Mouse (Mus musculus) CH12.LX (cell line): Measurements from ENCODE around the gene Hoxd3. TPM values are rescaled to one million over a fixed set of nuclear protein-coding genes. Genes with fewer than 3 reads are reported as not detected.
A peak's percentile ranks its signal among the peaks of the same experiment; 100 is the strongest.

ENCODE experiments used
- DNase-seq: peaks from one replicate; pipeline ENCODE4 v3.0.0-alpha.2; 2013; ENCODE audit errors: extremely low read depth
- H3K27ac ChIP-seq: 2 replicates; pipeline ENCODE4 v1.5.1; 2012; ENCODE audit warnings: low read depth, mild to moderate bottlenecking, control low read depth, moderate library complexity; ENCODE audit not compliant: insufficient read depth
- H3K27me3 ChIP-seq: replicated peaks from 2 replicates; pipeline ENCODE3; 2012; ENCODE audit warnings: inconsistent platforms
- H3K36me3 ChIP-seq, 2 experiments: replicated peaks in 1 of 2; 2 replicates each; pipeline versions ENCODE3 to v1.6.1; 2012; ENCODE audit warnings: inconsistent platforms in 1 of 2, low read length in 1 of 2, mild to moderate bottlenecking in 1 of 2, mixed read lengths in 1 of 2, moderate library complexity in 1 of 2; ENCODE audit not compliant: control insufficient read depth in 1 of 2, insufficient read depth in 1 of 2
- H3K4me1 ChIP-seq, 2 experiments: 2 replicates each; pipeline ENCODE4 v1.6.1; 2012; ENCODE audit warnings: inconsistent platforms in 1 of 2, moderate library complexity in 1 of 2; ENCODE audit not compliant: insufficient read depth in 2 of 2, control insufficient read depth in 1 of 2
- H3K4me2 ChIP-seq: 2 replicates; pipeline ENCODE4 v1.6.1; 2012; ENCODE audit warnings: low read depth, mild to moderate bottlenecking, control low read depth; ENCODE audit not compliant: poor library complexity, insufficient read depth, severe bottlenecking
- H3K4me3 ChIP-seq, 3 experiments: fragments of 150-350 bp in 1 of 3; sonication (generic) in 1 of 3; replicated peaks in 1 of 3; 2 replicates each; pipeline versions ENCODE3 to v1.5.1; 2011 to 2012; ENCODE audit warnings: low read depth in 2 of 3, low read length in 2 of 3, mild to moderate bottlenecking in 2 of 3, moderate library complexity in 2 of 3, control low read depth in 1 of 3, improper control_type of control experiment in 1 of 3, inconsistent platforms in 1 of 3, mixed read lengths in 1 of 3; ENCODE audit not compliant: poor library complexity in 1 of 3
- H3K79me2 ChIP-seq: replicated peaks from 2 replicates; pipeline ENCODE4 v1.6.1; 2012; ENCODE audit warnings: mild to moderate bottlenecking, moderate library complexity; ENCODE audit not compliant: control insufficient read depth, poor library complexity, insufficient read depth, severe bottlenecking; ENCODE audit errors: extremely low read depth
- H3K9ac ChIP-seq: 2 replicates; pipeline ENCODE4 v1.6.1; 2012; ENCODE audit warnings: low read depth, mild to moderate bottlenecking, control low read depth, moderate library complexity; ENCODE audit not compliant: insufficient read depth
- H3K9me3 ChIP-seq: replicated peaks from 2 replicates; pipeline ENCODE3; 2012; ENCODE audit warnings: low read length, inconsistent platforms, mixed read lengths
- BHLHE40 ChIP-seq: IDR thresholded peaks from 2 replicates; pipeline ENCODE4 v1.6.1; 2011; ENCODE audit warnings: mild to moderate bottlenecking, low read depth, low read length, improper control_type of control experiment
- CHD1 ChIP-seq: IDR thresholded peaks from 2 replicates; pipeline ENCODE4 v1.6.1; 2012; ENCODE audit warnings: low read depth, low read length, improper control_type of control experiment, inconsistent platforms
- CHD2 ChIP-seq: IDR thresholded peaks from 2 replicates; pipeline ENCODE4 v1.6.1; 2011; ENCODE audit warnings: low read length, improper control_type of control experiment
- ELF1 ChIP-seq: IDR thresholded peaks from 2 replicates; pipeline ENCODE4 v1.6.1; 2014; ENCODE audit warnings: low read depth, mild to moderate bottlenecking, inconsistent platforms, low read length, improper control_type of control experiment
- GABPA ChIP-seq: IDR thresholded peaks from 2 replicates; pipeline ENCODE4 v1.6.1; 2012; ENCODE audit warnings: low read depth, low read length, improper control_type of control experiment, inconsistent platforms; ENCODE audit not compliant: insufficient replicate concordance
- JUN ChIP-seq: IDR thresholded peaks from 2 replicates; pipeline ENCODE4 v1.6.1; 2011; ENCODE audit warnings: low read depth, mild to moderate bottlenecking, low read length, improper control_type of control experiment, moderate library complexity; ENCODE audit not compliant: insufficient read depth
- KAT2A ChIP-seq: IDR thresholded peaks from 2 replicates; pipeline ENCODE4 v1.6.1; 2012; ENCODE audit warnings: low read length, improper control_type of control experiment, inconsistent platforms; ENCODE audit not compliant: insufficient replicate concordance
- MAFK ChIP-seq: IDR thresholded peaks from 2 replicates; pipeline ENCODE4 v1.6.1; 2011; ENCODE audit warnings: low read length, improper control_type of control experiment; ENCODE audit not compliant: insufficient replicate concordance
- MXI1 ChIP-seq: IDR thresholded peaks from 2 replicates; pipeline ENCODE4 v1.6.1; 2011; ENCODE audit warnings: mild to moderate bottlenecking, low read depth, low read length, improper control_type of control experiment
- MYC ChIP-seq: IDR thresholded peaks from 2 replicates; pipeline ENCODE4 v1.6.1; 2011; ENCODE audit warnings: low read depth, mild to moderate bottlenecking, improper control_type of control experiment, low read length
- POLR2AphosphoS2 ChIP-seq: IDR thresholded peaks from 2 replicates; pipeline ENCODE4 v1.6.1; 2011; ENCODE audit warnings: low read depth, low read length, improper control_type of control experiment
- SMC3 ChIP-seq: IDR thresholded peaks from 2 replicates; pipeline ENCODE4 v1.6.1; 2011; ENCODE audit warnings: low read depth, low read length, improper control_type of control experiment
- ZKSCAN1 ChIP-seq: IDR thresholded peaks from 2 replicates; pipeline ENCODE4 v1.6.1; 2012; ENCODE audit warnings: low read depth, inconsistent platforms, low read length, improper control_type of control experiment, borderline replicate concordance
- ZMIZ1 ChIP-seq: IDR thresholded peaks from 2 replicates; pipeline ENCODE4 v1.6.1; 2012; ENCODE audit warnings: low read depth, mild to moderate bottlenecking, inconsistent platforms, low read length, improper control_type of control experiment
- dilution Hi-C: fragments of 300-500 bp; cut with MboI; formaldehyde crosslinking; loops from 2 replicates; pipeline ENCODE4 v1.14.3; 2020; ENCODE audit warnings: low sequenced_read_pairs; ENCODE audit not compliant: extremely low pct_unique_long_range_greater_than_20kb, extremely low pct_ligation_motif_present
- in situ Hi-C: fragments of 300-500 bp; cut with MboI; formaldehyde crosslinking; loops from 3 replicates; pipeline ENCODE4 v1.14.3; 2019; ENCODE audit warnings: low sequenced_read_pairs, low pct_ligation_motif_present, low pct_unique_long_range_greater_than_20kb, mixed read lengths
- polyA plus RNA-seq: library from polyadenylated mRNA; unstranded; fragments of >175 nt; gene quantifications from 2 replicates; pipeline ENCODE4 v1.2.1, GENCODE M21; 2012; ENCODE audit warnings: low read depth; ENCODE audit not compliant: insufficient read length
- total RNA-seq, 2 experiments: library from RNA; depleted of rRNA; stranded (reverse); fragments of 300-350 nt in 1 of 2; fragments of >200 nt in 1 of 2; gene quantifications; 2 replicates each; pipeline ENCODE4 v1.2.3; 2012 to 2014

Hoxd3 gene
- total and polyA plus RNA-seq, 3 experiments, result 0.12 to 1.1 TPM; not detected in 1

- in situ Hi-C loops, result loop anchor here (10.0 to 25.0 kb wide), 3 partner anchors 375 to 1082 kb away; partner anchors contain the start of gene Chrna1
- no peak for TF ChIP-seq KAT2A
- no peak for TF ChIP-seq JUN
- TF ChIP-seq BHLHE40, result no peak
- TF ChIP-seq MXI1, result no peak
- no peak for TF ChIP-seq ZMIZ1
- no peak for TF ChIP-seq POLR2AphosphoS2
- TF ChIP-seq ZKSCAN1, result no peak
- no peak for TF ChIP-seq MAFK
- no peak for TF ChIP-seq CHD2
- no peak for TF ChIP-seq ELF1
- TF ChIP-seq, all 38 proteins: peak for 0
- Histone ChIP-seq H3K4me2 (no peak overlapping the region), H3K9ac (no peak overlapping the region), H3K9me3 (peaks cover 11% of the 10 kb centered on the region), H3K79me2 (no peaks in the 10 kb centered on the region), H3K27ac (no peak overlapping the region), H3K4me3 (no peak overlapping the region), H3K4me1 (0 out of 4 replicates have a peak, but pooled peaks cover 0 to 5% of the 10 kb centered on the region in 2 experiments), H3K36me3 (no peaks in the 10 kb centered on the region), H3K27me3 (no peaks in the 10 kb centered on the region)
- DNase-seq, result no peak
- dilution Hi-C loops, result no loop called here
Observed at GRCm38 (mm10) chr2:74669650-74670235, 42.0 kb upstream of the Hoxd3 start.

DNA sequence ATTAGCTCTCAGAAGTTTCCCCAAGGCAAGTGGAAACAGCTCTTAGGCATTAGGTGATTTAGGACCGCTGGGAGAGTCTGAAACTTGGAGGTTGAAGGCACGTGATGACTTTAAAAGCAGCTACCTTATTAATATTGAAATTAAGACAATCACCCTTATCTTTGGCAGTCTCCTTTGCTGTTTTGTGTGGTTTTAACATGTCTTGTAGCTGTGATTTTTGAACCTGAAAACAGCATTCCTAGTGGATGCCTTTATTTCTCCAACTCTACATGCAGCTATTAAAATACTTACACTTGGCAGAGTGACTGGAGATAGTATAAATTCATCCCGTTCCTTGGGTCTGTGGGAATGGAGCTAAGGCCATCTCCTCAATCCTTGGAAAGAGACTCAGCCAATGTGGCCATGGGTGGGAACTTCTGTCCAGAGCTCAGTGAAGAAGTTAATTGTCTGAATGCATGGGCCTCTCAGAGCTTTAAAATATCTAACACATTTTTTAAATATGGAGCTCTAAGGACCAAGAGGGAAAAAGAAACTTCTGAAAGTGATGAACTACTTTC is 41.0 kb upstream of the Hoxd3 start:
- Histone ChIP-seq H3K4me2 (no peak overlapping the region), H3K4me1 (0 out of 4 replicates have a peak, but pooled peaks cover 0 to 5% of the 10 kb centered on the region in 2 experiments), H3K4me3 (no peak overlapping the region), H3K27ac (no peak overlapping the region), H3K9me3 (peaks cover 11% of the 10 kb centered on the region), H3K79me2 (no peaks in the 10 kb centered on the region), H3K9ac (no peak overlapping the region), H3K36me3 (no peaks in the 10 kb centered on the region), H3K27me3 (no peaks in the 10 kb centered on the region)
- TF ChIP-seq GABPA, result no peak
- in situ Hi-C loops (loop anchor here (25.0 kb wide), 1 partner anchor 1083 kb away; the partner anchor contains the start of gene Chrna1), dilution Hi-C loops (no loop called here)
- DNase-seq, result no peak

GRCm38 (mm10) chr2:74671847-74672246 is 39.9 kb upstream of the Hoxd3 start:
- in situ Hi-C loops (loop anchor here (25.0 kb wide), 1 partner anchor 1085 kb away; the partner anchor contains the start of gene Chrna1), dilution Hi-C loops (no loop called here)
- Histone ChIP-seq H3K4me1 (0 out of 4 replicates have a peak, but pooled peaks cover 0 to 5% of the 10 kb centered on the region in 2 experiments), H3K79me2 (no peaks in the 10 kb centered on the region), H3K27ac (no peak overlapping the region), H3K4me3 (no peak overlapping the region), H3K9ac (peak overlapping the region; percentile 43), H3K36me3 (no peaks in the 10 kb centered on the region), H3K4me2 (peak overlapping the region; percentile 98), H3K27me3 (no peaks in the 10 kb centered on the region), H3K9me3 (peaks cover 11% of the 10 kb centered on the region)
- TF ChIP-seq CHD1, result no peak
- no peak for TF ChIP-seq SMC3
- no peak for TF ChIP-seq MYC
- no peak for DNase-seq
